Mouse (Mus musculus): Measurements from ENCODE around the gene Slc16a1.

GRCm38 (mm10) chr3:104632560-104633162 is 5.8 kb upstream of the Slc16a1 start:
- no peak for TF ChIP-seq CTCF (IDR thresholded peaks at IDR 0.05; ENCODE audit: borderline replicate concordance, control insufficient read depth, extremely low read depth, insufficient read depth, low read length, poor library complexity)
- TF ChIP-seq POLR2A (IDR thresholded peaks at IDR 0.05; ENCODE audit: control insufficient read depth, extremely low read depth, insufficient read depth, low read length, poor library complexity): no peak

Measured in thymus, adult 2 months (tissue).